In genomic region chr11:6889660-6890185, GRCm38 (mm10) we compare ENCODE assay signal across 14 mouse cellular contexts. TPM values are rescaled to one million over a fixed set of nuclear protein-coding genes. Genes with fewer than 3 reads are reported as not detected.
DNase-seq lines count a peak whose midpoint lies in the region; ATAC-seq lines count a peak whose summit lies in the region.
"Had no signal": no experiment of that assay in that cellular context is flagged by ENCODE, and none has a peak within 500 bp of the region (broad histone marks: within the 10 kb centered on the region; RNA-seq: fewer than 3 reads in every experiment).

No protein-coding gene starts in this region.

- peak; percentile 27; the same call in 1 of the 2 replicates for ATAC-seq in forebrain, embryonic 12.5 days (ENCODE audit: low FRiP score)
- ATAC-seq in limb, embryonic 11.5 days (ENCODE audit: insufficient number of reproducible peaks, low FRiP score, low TSS enrichment, low read depth) = no peak
- ATAC-seq in limb, embryonic 12.5 days (ENCODE audit: insufficient number of reproducible peaks, insufficient read depth, low FRiP score, low TSS enrichment, low read depth) = no peak

- WGBS in forebrain, embryonic 12.5 days = 74% methylated on average over 8 of the region's 8 CpGs
- 88% methylated on average over 8 of the region's 8 CpGs for WGBS in forebrain, embryonic 10.5 days
- 43% methylated on average over 8 of the region's 8 CpGs for WGBS in limb, embryonic 11.5 days
- 64% methylated on average over 8 of the region's 8 CpGs for WGBS in limb, embryonic 10.5 days
- WGBS in limb, embryonic 12.5 days = 33% methylated on average over 8 of the region's 8 CpGs

- no peak for DNase-seq in forebrain, embryonic 10.5 days (ENCODE audit: extremely low spot score, low spot score)
- DNase-seq in limb, embryonic 11.5 days (ENCODE audit: low spot score) = peak; percentile 31
- DNase-seq in limb, embryonic 10.5 days (ENCODE audit: low spot score) = no peak
- peak; percentile 65 to 69 for DNase-seq in cerebellum, postnatal 10 days
- no peak for DNase-seq in lung, postnatal 4 days
- no peak for DNase-seq in kidney, adult 9 months
- DNase-seq: heart, postnatal 36 days; thymus, postnatal 25 days had no signal

- no peak overlapping the region for H3K27ac ChIP-seq in forebrain, embryonic 12.5 days
- no peak overlapping the region for H3K27ac ChIP-seq in forebrain, embryonic 10.5 days
- H3K27ac ChIP-seq in limb, embryonic 11.5 days (replicated peaks; ENCODE audit: low read depth, low read length) = no peak overlapping the region
- no peak overlapping the region for H3K27ac ChIP-seq in limb, embryonic 10.5 days
- 0 out of 2 replicates have a peak overlapping the region, but pooled peaks have one; percentile 29 for H3K27ac ChIP-seq in limb, embryonic 12.5 days

- no peaks in the 10 kb centered on the region for H3K4me1 ChIP-seq in forebrain, embryonic 12.5 days
- H3K4me1 ChIP-seq in forebrain, embryonic 10.5 days = peaks cover 4% of the 10 kb centered on the region
- no peaks in the 10 kb centered on the region for H3K4me1 ChIP-seq in limb, embryonic 11.5 days (ENCODE audit: control insufficient read depth, insufficient read depth, low read length)
- H3K4me1 ChIP-seq in limb, embryonic 10.5 days = peaks cover 27% of the 10 kb centered on the region
- H3K4me1 ChIP-seq in limb, embryonic 12.5 days (replicated peaks) = peaks cover 15% of the 10 kb centered on the region

- no peaks in the 10 kb centered on the region for H3K27me3 ChIP-seq in forebrain, embryonic 12.5 days
- H3K27me3 ChIP-seq in forebrain, embryonic 10.5 days (ENCODE audit: poor library complexity, severe bottlenecking) = no peaks in the 10 kb centered on the region
- no peaks in the 10 kb centered on the region for H3K27me3 ChIP-seq in limb, embryonic 11.5 days (ENCODE audit: control insufficient read depth, insufficient read depth, low read length)
- H3K27me3 ChIP-seq in limb, embryonic 10.5 days (ENCODE audit: low read depth, poor library complexity, severe bottlenecking) = no peaks in the 10 kb centered on the region
- no peaks in the 10 kb centered on the region; the same call in 1 of the 2 replicates for H3K27me3 ChIP-seq in limb, embryonic 12.5 days

- no peak overlapping the region for H3K4me3 ChIP-seq in forebrain, embryonic 12.5 days (replicated peaks)
- no peak overlapping the region for H3K4me3 ChIP-seq in forebrain, embryonic 10.5 days
- no peak overlapping the region for H3K4me3 ChIP-seq in limb, embryonic 11.5 days (ENCODE audit: low read depth, low read length)
- no peak overlapping the region for H3K4me3 ChIP-seq in limb, embryonic 10.5 days
- no peak overlapping the region for H3K4me3 ChIP-seq in limb, embryonic 12.5 days (replicated peaks)

- H3K4me2 ChIP-seq in forebrain, embryonic 12.5 days = no peak overlapping the region
- H3K4me2 ChIP-seq in limb, embryonic 11.5 days (ENCODE audit: low read depth, severe bottlenecking) = no peak overlapping the region
- no peak overlapping the region for H3K4me2 ChIP-seq in limb, embryonic 12.5 days

- no peaks in the 10 kb centered on the region for H3K9me3 ChIP-seq in forebrain, embryonic 12.5 days
- H3K9me3 ChIP-seq in forebrain, embryonic 10.5 days = no peaks in the 10 kb centered on the region
- H3K9me3 ChIP-seq in limb, embryonic 11.5 days (ENCODE audit: control insufficient read depth, low read length) = 0 out of 2 replicates have a peak, but pooled peaks cover 2% of the 10 kb centered on the region
- no peaks in the 10 kb centered on the region for H3K9me3 ChIP-seq in limb, embryonic 10.5 days (replicated peaks)
- no peaks in the 10 kb centered on the region for H3K9me3 ChIP-seq in limb, embryonic 12.5 days
- H3K9me3 ChIP-seq: G1E had no signal

- no peaks in the 10 kb centered on the region for H3K36me3 ChIP-seq in forebrain, embryonic 12.5 days (replicated peaks)
- no peaks in the 10 kb centered on the region for H3K36me3 ChIP-seq in forebrain, embryonic 10.5 days (replicated peaks)
- H3K36me3 ChIP-seq in limb, embryonic 11.5 days (ENCODE audit: control insufficient read depth, insufficient read depth, low read length) = no peaks in the 10 kb centered on the region
- no peaks in the 10 kb centered on the region for H3K36me3 ChIP-seq in limb, embryonic 10.5 days
- H3K36me3 ChIP-seq in limb, embryonic 12.5 days = no peaks in the 10 kb centered on the region
- H3K36me3 ChIP-seq: G1E had no signal

- H3K9ac ChIP-seq in forebrain, embryonic 12.5 days = no peak overlapping the region
- H3K9ac ChIP-seq in limb, embryonic 11.5 days (ENCODE audit: low read length) = no peak overlapping the region
- no peak overlapping the region for H3K9ac ChIP-seq in limb, embryonic 12.5 days (replicated peaks)

RNA-seq across cellular contexts. Expression of gene Gm11983, which starts 52.3 kb away (rescaled TPM):
- polyA plus RNA-seq in forebrain, embryonic 12.5 days (2016; fragmentation: Nextera tagmentation; extraction: Ambion mirVana) = not detected in 2 replicates
- not detected in 2 replicates for polyA plus RNA-seq in forebrain, embryonic 10.5 days (2016; fragmentation: Nextera tagmentation; extraction: Ambion mirVana)
- not detected in 2 replicates for polyA plus RNA-seq in limb, embryonic 11.5 days (2014; fragmentation: Nextera tagmentation; extraction: Ambion mirVana)
- not detected in 2 replicates for polyA plus RNA-seq in limb, embryonic 10.5 days (2016; fragmentation: Nextera tagmentation; extraction: Ambion mirVana)
- not detected in 2 replicates for polyA plus RNA-seq in limb, embryonic 12.5 days (2016; fragmentation: Nextera tagmentation; extraction: Ambion mirVana)
- polyA plus RNA-seq: G1E; kidney, embryonic 16.5 days; liver, adult 2 months; neural tube, embryonic 11.5 days had no signal

Comparison
In these comparisons a context has a peak if more than half of its experiments do, and no peak if none do; other contexts are left out.
1. DNase-seq: peak in limb, embryonic 11.5 days (single experiment) and cerebellum, postnatal 10 days (2 of 2); none in forebrain, embryonic 10.5 days (single experiment), limb, embryonic 10.5 days (single experiment), lung, postnatal 4 days (0 of 2) and kidney, adult 9 months (single experiment).